Mouse (Mus musculus): ENCODE measurements at regions not wholly inside any gene's neighbourhood (a gene's known extent, or its start where the extent isn't known, plus 50 kb on each side); places are given as distances from the start of the nearest gene placed in this dataset.

- intact Hi-C loops (cut with DNase I; ENCODE audit: low total_unique reads) = no loop called here
- no peak for DNase-seq
Observed at GRCm38 (mm10) chr17:82184261-82184660, 446.1 kb upstream of the Slc8a1 start.

DNA sequence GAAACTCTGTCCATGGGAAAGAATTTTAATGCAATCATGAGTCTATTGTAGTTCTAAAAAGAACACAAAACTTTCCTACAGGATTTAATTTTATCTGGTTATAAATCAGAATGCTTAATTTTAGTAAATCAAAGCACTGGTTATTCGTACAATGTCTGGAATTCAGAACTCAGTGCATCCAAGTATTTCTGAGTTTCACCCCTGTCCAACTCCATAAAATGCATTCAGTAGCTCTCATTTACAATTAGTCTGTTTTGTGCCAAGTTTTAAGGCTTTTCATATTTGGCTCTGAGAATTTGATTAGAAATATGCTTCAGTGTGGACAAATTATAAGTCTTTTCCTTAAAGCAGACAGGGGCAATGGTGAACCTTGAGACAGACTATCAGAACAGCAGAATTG is 433.0 kb upstream of the Slc8a1 start:
- intact Hi-C loops (cut with DNase I; ENCODE audit: low total_unique reads) = no loop called here

DNA sequence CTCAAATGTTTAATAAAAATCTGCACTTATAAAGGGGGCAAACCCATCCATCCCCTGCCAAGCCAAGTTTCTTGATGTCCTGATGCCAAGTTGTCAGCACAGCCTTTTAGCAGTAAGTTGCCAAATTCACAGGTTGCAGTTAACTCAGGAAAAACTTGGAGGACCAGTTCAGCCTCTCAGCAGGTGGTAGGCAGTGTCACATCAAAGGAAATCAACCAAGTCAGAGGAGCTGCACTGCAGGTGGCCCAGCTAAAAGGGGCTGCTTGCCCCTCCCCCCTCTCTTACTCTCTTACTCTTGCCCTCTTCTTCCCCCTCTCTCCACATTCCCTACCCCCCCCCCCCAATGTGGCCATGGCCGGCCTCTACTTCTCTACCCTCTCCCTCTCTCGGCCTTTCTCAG is 415.3 kb upstream of the Slc8a1 start:
- intact Hi-C loops (cut with DNase I; ENCODE audit: low total_unique reads) = no loop called here
- no peak for DNase-seq

More for the DNA sequence above, 433.0 kb upstream of the Slc8a1 start:
- DNase-seq = no peak

DNA sequence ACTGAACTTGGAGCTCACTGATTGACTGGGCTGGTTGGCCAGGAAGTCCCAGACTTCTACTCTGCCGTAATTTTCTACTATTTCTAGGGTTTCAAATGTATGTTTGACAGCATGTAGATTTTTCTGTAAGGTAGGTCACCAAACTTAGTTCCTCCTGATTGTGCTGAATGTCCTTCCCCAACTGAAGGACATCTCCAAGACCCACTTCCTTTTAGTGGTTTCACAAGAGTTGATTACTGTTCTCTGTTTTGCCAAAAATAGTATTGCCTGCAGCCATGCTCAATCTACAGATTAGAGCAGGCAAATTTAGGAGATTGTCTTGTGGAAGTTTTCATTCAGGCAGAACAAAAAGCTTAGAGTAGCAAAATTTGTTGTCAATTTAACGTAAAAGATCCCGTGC is 396.7 kb upstream of the Slc8a1 start:
- no peak for DNase-seq
- intact Hi-C loops (cut with DNase I; ENCODE audit: low total_unique reads) = no loop called here

GRCm38 (mm10) chr17:82132941-82133340 is 394.8 kb upstream of the Slc8a1 start:
- DNase-seq = no peak
- intact Hi-C loops (cut with DNase I; ENCODE audit: low total_unique reads) = no loop called here

- intact Hi-C loops (cut with DNase I; ENCODE audit: low total_unique reads) = no loop called here
- DNase-seq = no peak
Observed at GRCm38 (mm10) chr17:82087141-82087540, 349.0 kb upstream of the Slc8a1 start.

DNA sequence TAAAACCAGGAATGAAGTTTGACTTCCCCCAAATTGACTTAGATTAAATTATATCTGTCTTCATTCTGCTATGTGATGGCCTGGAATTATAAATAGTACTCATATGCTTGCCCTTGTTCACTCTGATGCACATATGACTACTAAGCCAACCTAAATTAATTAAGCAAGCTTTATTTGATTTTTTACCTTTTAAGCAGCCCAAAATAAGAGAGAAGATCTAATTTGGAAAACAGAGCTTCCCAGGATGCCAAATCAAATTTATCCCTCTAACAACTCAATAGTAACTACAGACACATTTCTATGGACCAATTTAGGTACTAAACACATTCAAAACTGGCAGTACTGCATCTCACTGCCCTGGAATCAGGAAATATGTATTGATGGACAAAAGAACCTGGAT is 342.1 kb upstream of the Slc8a1 start:
- DNase-seq = no peak
- intact Hi-C loops (cut with DNase I; ENCODE audit: low total_unique reads) = no loop called here

Small RNAs in the stretch of these regions (microRNA-seq; reads per million reads assigned to microRNA genes)
- gene Gm23400 (0 reads per million in 2 experiments), gene Gm27359 (0 reads per million in 2 experiments)

Measured in gastrocnemius, postnatal 14 days (tissue).